Mouse (Mus musculus): ENCODE measurements around the gene Spag8.

The Spag8 gene

GRCm38 (mm10) chr4:43653161-43654015, at the start of gene Spag8:
Gene Spag8, minus strand, starts transcription at chr4:43653594.
- peak; percentile 82 for DNase-seq (ENCODE audit: low spot score)

DNA sequence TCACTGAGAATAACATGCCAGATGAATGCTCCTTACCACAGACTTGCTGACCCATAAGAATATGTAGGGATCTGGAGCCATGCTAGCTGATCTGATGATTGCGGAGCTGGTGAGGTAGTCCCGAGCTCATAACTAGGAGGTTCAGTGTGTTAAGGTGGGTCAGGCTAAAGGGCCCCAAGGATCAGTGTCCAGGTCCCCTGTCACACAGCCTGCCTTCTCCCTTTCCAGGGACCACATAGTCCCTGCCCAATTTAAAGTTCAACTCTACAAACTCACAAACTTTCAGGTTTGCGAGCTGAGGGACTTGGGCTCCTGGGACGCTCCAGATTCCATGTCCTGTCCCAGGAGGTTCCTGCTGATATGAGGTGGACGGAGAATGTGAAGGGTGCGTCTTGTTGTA, 47.3 kb upstream of the Spag8 start, which contains the start of gene Olfr70:
TSS of gene Olfr70 (minus strand) at position 101 of the 400 bp plus-strand sequence.
- no peak for DNase-seq (ENCODE audit: low spot score)

DNA sequence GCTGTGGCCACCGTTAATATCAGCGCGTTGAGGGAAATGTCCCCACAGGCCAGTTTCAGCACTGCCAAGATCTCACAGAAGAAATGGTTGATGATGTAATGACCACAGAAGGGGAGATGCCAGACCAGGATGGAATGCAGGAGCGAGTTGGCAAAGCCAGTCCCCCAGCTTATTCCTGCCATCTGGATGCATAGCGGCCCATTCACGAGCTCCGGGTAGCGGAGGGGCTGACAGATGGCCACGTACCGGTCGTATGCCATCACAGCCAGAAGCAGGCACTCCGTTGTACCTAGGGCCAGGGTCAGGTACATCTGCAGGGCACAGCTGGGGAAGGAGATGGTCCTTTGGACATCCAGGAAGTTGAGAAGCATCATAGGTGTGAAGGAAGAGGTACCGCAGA, 43.2 kb upstream of the Spag8 start:
- no peak for DNase-seq (ENCODE audit: low spot score)

DNA sequence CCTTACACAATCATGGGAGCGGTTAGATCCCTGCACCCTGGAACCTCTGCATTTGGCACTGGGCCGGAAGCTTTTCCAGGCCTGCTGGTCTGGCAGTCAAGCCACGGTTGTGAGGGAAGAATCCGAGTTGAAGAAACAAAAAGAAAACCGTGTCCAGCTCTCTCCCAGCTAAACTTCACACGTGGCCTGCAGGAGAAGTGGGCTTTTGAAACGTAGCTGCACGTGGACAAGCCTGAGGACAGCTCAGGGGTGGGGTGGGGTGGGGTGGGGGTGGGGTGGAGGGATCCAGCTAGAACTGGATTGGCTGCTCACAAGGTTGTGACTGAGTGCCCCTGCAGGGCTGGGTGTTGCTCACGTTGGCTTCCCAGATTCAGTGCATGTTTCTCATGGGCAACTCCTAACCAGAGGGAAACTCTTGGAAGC, 41.9 kb upstream of the Spag8 start:
- DNase-seq (ENCODE audit: low spot score): no peak

- DNase-seq (ENCODE audit: low spot score): no peak
Observed at GRCm38 (mm10) chr4:43694439-43695248, 41.2 kb upstream of the Spag8 start.

- no peak for DNase-seq (ENCODE audit: low spot score)
Observed at GRCm38 (mm10) chr4:43693806-43694241, 40.4 kb upstream of the Spag8 start.

GRCm38 (mm10) chr4:43691026-43691425, 37.6 kb upstream of the Spag8 start:
- DNase-seq (ENCODE audit: low spot score): no peak

GRCm38 (mm10) chr4:43690021-43690420, 36.6 kb upstream of the Spag8 start:
- no peak for DNase-seq (ENCODE audit: low spot score)

GRCm38 (mm10) chr4:43679416-43680043, 26.1 kb upstream of the Spag8 start:
- no peak for DNase-seq (ENCODE audit: low spot score)

DNA sequence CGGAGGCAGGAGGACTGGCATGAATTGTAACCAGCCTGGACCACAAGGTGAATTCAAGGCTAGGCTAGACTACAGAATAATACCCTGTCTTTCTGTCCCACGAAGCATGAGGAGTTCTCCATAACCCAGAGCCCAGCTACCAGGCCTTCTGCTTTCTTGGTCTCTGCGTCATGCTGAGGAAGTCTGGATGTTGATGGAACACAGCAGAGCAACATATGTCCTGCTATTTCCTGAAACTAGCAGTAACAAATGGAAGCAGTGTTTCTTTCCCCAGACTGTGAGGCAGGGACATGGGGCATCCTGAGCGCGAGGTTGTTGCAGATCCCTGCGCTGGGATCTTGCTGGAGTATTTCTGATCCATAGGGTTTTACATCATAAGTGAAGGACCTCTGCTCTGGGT, 25.1 kb upstream of the Spag8 start:
- DNase-seq (ENCODE audit: low spot score): no peak

GRCm38 (mm10) chr4:43675608-43676007, 22.2 kb upstream of the Spag8 start:
- DNase-seq (ENCODE audit: low spot score): no peak

DNA sequence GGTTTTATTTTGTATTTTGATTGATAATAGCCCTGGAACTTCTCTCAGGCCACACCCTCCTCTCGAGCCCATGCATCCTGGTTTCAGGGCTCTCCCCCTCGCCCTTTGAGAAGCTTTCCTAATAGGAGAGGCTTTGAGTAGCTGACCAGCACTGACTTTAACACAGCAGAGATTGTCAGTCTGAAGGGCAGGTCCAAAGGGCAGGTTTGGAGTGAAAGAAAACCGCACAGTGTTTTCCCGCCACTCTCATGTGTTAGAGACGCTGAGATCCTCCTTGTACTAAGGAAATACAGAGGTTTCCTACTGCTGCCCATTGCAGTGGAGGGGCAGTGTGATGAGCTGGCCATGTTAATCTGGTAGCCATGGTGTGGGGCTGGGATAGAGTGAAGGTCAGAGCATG, 21.6 kb upstream of the Spag8 start:
- no peak for DNase-seq (ENCODE audit: low spot score)

GRCm38 (mm10) chr4:43673703-43674102, 20.3 kb upstream of the Spag8 start:
- DNase-seq (ENCODE audit: low spot score): no peak

GRCm38 (mm10) chr4:43672070-43672469, 18.7 kb upstream of the Spag8 start:
- peak; percentile 90 for DNase-seq (ENCODE audit: low spot score)

- DNase-seq (ENCODE audit: low spot score): peak; percentile 69
Observed at GRCm38 (mm10) chr4:43669428-43669794, 16.0 kb upstream of the Spag8 start.

DNA sequence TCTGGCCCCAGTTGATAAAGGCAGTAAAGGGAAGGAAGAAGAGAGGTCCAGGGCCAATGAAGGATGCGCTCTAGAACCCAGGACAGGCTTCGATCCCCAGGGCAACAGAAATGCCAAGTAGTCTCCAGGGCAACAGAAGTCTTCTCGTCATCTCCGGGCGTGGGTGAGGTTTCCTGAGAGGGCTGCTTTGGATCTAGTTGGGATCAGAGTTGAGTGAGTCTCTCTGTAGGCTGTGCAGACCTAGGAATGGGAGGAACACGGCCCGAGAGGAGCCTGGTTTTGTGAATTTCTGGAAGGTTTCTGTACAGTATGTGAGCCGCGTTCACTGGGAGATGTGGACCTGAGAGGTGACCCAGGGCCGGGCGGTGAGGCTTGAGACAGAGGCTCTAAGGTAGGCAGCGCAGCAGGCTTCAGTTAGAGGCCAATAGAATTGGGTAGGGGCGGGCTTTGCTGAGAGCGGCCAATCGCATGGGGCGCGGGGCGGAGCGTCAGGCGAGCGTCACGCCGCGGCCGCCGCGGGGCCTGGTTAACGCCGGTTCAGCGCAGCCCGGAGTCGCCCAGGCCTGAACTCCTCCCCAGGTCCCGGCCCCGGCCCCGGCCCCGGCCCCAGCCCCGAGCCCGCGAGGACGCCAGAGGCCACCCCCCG, 15.5 kb upstream of the Spag8 start, which contains the start of the genes Tmem8b and Fam221b:
TSS of gene Tmem8b (plus strand) at position 190 of the 646 bp plus-strand sequence.
TSS of gene Fam221b (minus strand) at position 364 of the 646 bp plus-strand sequence.
- DNase-seq (ENCODE audit: low spot score): peak; percentile 94

DNA sequence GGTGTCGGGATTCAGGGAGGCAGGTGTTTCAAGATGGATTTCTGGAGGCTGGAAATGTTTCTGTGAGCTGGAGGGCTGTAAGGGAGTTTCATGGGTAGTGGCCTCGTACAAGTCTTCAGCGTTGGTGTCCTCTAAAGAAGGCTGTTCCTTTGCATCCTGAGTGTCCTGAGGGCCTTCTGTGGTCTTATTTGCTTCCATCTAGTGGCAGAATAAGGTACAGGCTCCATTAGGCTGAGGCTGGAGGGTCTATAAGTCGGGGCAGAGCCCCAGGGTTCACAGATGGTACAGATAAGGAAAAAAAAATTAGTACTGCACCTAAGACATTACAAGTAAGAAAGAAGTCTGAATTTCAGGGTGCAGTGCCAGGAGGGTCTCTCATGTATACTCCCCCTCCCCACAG, 13.0 kb upstream of the Spag8 start:
- DNase-seq (ENCODE audit: low spot score): peak; percentile 55

- DNase-seq (ENCODE audit: low spot score): no peak
Observed at GRCm38 (mm10) chr4:43657146-43657545, 3.8 kb upstream of the Spag8 start.

- DNase-seq (ENCODE audit: low spot score): peak; percentile 96
Observed at GRCm38 (mm10) chr4:43656339-43657109, 3.1 kb upstream of the Spag8 start, which contains the start of gene Hint2. Gene Hint2, minus strand, starts transcription at chr4:43656466.

DNA sequence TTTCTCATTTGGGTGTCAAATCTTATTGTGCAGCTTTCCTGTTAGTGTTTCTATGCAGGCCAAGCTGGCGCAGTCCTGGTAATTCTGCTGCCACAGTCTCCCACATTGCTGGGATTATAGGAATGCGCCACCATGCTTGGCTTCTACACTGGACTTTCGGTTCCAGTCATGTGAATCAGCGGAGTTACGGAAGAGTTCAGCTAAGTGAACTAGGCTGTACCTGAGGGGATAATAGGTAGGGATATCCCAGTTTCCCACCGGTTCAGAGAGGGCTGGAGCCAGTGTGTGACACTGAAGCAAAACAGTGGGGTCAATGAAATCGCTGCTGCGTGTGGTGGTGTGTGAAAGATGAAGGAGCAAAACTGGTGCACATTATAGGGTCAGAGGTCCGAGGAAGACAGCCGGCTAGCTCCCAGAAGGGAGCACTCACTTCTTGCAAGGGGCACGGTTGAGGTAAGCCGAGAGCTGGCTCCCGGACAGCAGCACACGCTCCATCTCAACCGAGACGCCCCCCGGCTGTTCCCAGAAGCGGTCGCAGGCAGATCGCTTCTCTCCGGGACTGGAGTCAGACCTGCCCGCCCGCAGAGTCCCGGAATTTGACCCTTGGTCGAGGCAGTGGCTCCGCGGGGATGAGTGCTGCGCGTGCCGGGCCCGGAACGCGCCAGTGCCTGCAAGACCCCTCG, 2.4 kb upstream of the Spag8 start:
- no peak for DNase-seq (ENCODE audit: low spot score)
